Mouse (Mus musculus) forebrain, embryonic 10.5 days (tissue): Measurements from ENCODE around the gene Olfr613. TPM values are rescaled to one million over a fixed set of nuclear protein-coding genes. Genes with fewer than 3 reads are reported as not detected.
"Not testable (repeated sequence)": the region's sequence is repeated elsewhere in the genome, so short reads cannot be mapped to it uniquely, and the experiment has no call there.

Experiments
- DNase-seq: peaks from one replicate; pipeline ENCODE4 v3.0.0-alpha.2; 2017; ENCODE audit warnings: low spot score; ENCODE audit errors: extremely low spot score
- H3K27ac ChIP-seq: fragments of 300-500 bp; sonication (generic); 2 replicates; pipeline ENCODE4 v1.5.1; 2016; ENCODE audit warnings: mild to moderate bottlenecking
- H3K27me3 ChIP-seq: fragments of 300-500 bp; sonication (generic); 2 replicates; pipeline ENCODE4 v1.6.1; 2016; ENCODE audit warnings: mild to moderate bottlenecking; ENCODE audit not compliant: poor library complexity, severe bottlenecking
- H3K36me3 ChIP-seq: fragments of 300-500 bp; sonication (generic); replicated peaks from 2 replicates; pipeline ENCODE4 v1.6.1; 2016; ENCODE audit warnings: mild to moderate bottlenecking, moderate library complexity
- H3K4me1 ChIP-seq: fragments of 300-500 bp; sonication (generic); 2 replicates; pipeline ENCODE4 v1.6.1; 2016
- H3K4me3 ChIP-seq: fragments of 300-500 bp; sonication (generic); 2 replicates; pipeline ENCODE4 v1.5.1; 2016; ENCODE audit warnings: mild to moderate bottlenecking, moderate library complexity
- H3K9me3 ChIP-seq: fragments of 300-500 bp; sonication (generic); 2 replicates; pipeline ENCODE4 v1.6.1; 2016; ENCODE audit warnings: mild to moderate bottlenecking, moderate library complexity
- WGBS: fragments of 180-500 bp; shearing (Covaris S2); methylation state at CpG from one replicate; pipeline ENCODE4 v1.1.7; 2016; 5-methylcytosine and 5-hydroxymethylcytosine counted together
- microRNA-seq: library from miRNA; unstranded; fragments of <30 nt; microRNA quantifications from one replicate; pipeline ENCODE4, GENCODE M21; 2017
- polyA plus RNA-seq: library from polyadenylated mRNA; unstranded; fragments of >200 nt; fragmentation: Nextera tagmentation; extraction: Ambion mirVana; gene quantifications from 2 replicates; pipeline ENCODE4 v1.2.1, GENCODE M21; 2016

Gene Olfr613
- polyA plus RNA-seq: not detected in 2 replicates

DNA sequence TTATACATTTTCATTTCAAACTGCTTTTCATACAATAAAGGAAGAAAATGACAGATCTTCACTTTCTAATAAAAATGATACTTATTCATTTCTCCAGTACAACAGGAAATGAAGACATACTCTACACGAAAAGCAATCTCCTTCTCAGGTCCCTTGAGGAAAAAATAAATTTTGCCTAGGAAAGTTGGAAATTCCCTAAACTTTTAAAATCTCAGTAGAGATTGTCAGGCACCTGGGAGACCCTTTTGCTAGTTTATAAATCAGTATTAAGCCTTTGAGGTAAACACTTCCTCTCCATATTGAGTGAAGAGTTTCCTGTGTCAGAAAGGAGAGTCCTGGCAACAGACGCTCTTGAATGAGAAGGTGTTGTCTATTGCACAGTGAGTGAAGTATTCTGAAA, at the start of gene Olfr613:
Olfr613 (plus strand) TSS at position 301 of the 400 bp plus-strand sequence.
- H3K4me1 ChIP-seq: no peaks in the 10 kb centered on the region
- H3K4me3 ChIP-seq: no peak within 1 kb of the TSS
- H3K9me3 ChIP-seq: no peaks in the 10 kb centered on the region
- DNase-seq: no peak
- H3K27me3 ChIP-seq: no peaks in the 10 kb centered on the region
- H3K27ac ChIP-seq: no peak within 1 kb of the TSS
- 90% methylated on average over 2 of the region's 2 CpGs for WGBS
- no peaks in the 10 kb centered on the region for H3K36me3 ChIP-seq

DNA sequence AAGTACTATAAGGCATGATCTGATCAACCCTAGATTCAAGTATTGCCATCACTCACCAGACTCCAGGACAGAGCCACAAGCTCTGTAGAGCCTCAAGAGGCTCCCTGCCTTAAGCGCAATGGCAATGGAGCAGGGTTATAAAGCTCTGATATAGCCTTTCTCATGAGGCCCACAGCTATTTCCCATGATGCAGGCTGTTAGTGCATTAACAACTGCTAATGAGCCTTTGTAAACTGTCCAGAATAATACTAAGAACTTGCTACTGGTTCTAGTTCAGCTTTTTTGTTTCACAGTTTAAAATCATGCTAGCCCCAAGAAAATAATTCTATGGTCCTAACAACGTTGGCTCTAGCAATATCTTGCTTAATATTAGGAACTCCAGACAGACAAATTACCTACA, 35.9 kb upstream of the Olfr613 start, which contains the start of gene Olfr610:
Olfr610 (minus strand) TSS at position 101 of the 400 bp plus-strand sequence.
- no peak within 1 kb of the TSS for H3K27ac ChIP-seq
- H3K36me3 ChIP-seq: no peaks in the 10 kb centered on the region
- H3K27me3 ChIP-seq: no peaks in the 10 kb centered on the region
- no peak within 1 kb of the TSS for H3K4me3 ChIP-seq
- no peaks in the 10 kb centered on the region for H3K9me3 ChIP-seq
- WGBS: 89% methylated on average over 2 of the region's 2 CpGs
- H3K4me1 ChIP-seq: no peaks in the 10 kb centered on the region
- DNase-seq: no peak

- not testable (repeated sequence) for H3K4me1 ChIP-seq, H3K27me3 ChIP-seq, H3K36me3 ChIP-seq, H3K27ac ChIP-seq, H3K9me3 ChIP-seq, DNase-seq, H3K4me3 ChIP-seq
- WGBS: 78% methylated on average over 1 of the region's 1 CpGs
Observed at GRCm38 (mm10) chr7:103520746-103521145, 27.1 kb upstream of the Olfr613 start, which contains the start of gene Olfr611. Gene Olfr611, minus strand, starts transcription at chr7:103520846.

GRCm38 (mm10) chr7:103542617-103543016, 5.3 kb upstream of the Olfr613 start, which contains the start of gene Olfr612:
Gene Olfr612, minus strand, starts transcription at chr7:103542717.
- H3K27me3 ChIP-seq, H3K9me3 ChIP-seq, H3K4me1 ChIP-seq, DNase-seq, H3K4me3 ChIP-seq, H3K36me3 ChIP-seq, H3K27ac ChIP-seq: not testable (repeated sequence)
- 88% methylated on average over 2 of the region's 2 CpGs for WGBS

DNA sequence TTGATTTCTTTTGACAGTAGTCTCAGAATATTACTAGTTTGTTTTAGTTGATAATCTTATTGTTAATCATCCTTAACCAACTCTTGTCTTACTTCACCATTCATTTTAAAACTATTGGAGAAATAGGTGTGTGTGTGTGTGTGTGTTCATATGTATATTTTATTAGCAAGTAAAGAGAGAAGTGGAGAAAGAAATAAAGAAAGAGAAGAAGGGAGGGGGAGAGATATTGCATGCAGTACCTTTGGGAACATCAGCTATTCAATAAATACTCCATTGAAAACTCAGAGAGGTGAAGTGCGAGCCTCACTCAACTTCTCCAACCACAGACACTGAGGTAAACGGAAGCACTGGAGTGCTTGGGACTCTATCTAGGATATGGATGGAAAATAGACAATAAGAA, 7.9 kb downstream of the Olfr613 start, which contains the start of gene Olfr615:
Olfr615 (plus strand) TSS at position 301 of the 400 bp plus-strand sequence.
- 87% methylated on average over 2 of the region's 2 CpGs for WGBS
- H3K9me3 ChIP-seq: no peaks in the 10 kb centered on the region
- DNase-seq: no peak
- no peak within 1 kb of the TSS for H3K27ac ChIP-seq
- H3K4me1 ChIP-seq: no peaks in the 10 kb centered on the region
- H3K4me3 ChIP-seq: no peak within 1 kb of the TSS
- H3K27me3 ChIP-seq: no peaks in the 10 kb centered on the region
- no peaks in the 10 kb centered on the region for H3K36me3 ChIP-seq

DNA sequence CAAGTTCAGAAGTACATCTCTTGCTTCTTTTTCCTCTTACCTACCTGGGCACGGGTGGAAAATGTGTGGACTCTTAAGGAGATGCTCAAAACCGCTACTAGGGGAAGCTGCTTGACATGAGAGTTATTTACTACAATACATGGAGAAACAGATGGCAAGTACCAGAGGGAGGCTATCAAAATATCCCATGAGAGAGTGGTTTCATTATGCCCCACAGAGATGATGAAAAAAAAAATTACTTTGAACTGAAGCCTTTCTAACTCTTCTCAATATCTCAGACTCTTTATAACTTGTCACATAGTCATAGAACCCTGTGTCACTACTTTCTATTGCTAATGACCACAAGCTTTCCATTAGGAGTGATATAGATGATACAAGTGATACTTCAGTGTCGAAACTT, 21.2 kb downstream of the Olfr613 start, which contains the start of gene Olfr616:
Olfr616 (minus strand) TSS at position 101 of the 400 bp plus-strand sequence.
- Histone ChIP-seq H3K36me3 (no peaks in the 10 kb centered on the region), H3K4me3 (no peak within 1 kb of the TSS), H3K4me1 (no peaks in the 10 kb centered on the region), H3K27ac (no peak within 1 kb of the TSS), H3K27me3 (no peaks in the 10 kb centered on the region), H3K9me3 (no peaks in the 10 kb centered on the region)
- DNase-seq: no peak
- WGBS: 82% methylated on average over 3 of the region's 3 CpGs

GRCm38 (mm10) chr7:103572761-103573160, 24.9 kb downstream of the Olfr613 start, which contains the start of gene Olfr617:
Gene Olfr617, plus strand, starts transcription at chr7:103573061.
- 89% methylated on average over 1 of the region's 1 CpGs for WGBS
- no peak within 1 kb of the TSS for H3K27ac ChIP-seq
- no peaks in the 10 kb centered on the region for H3K4me1 ChIP-seq
- H3K9me3 ChIP-seq: no peaks in the 10 kb centered on the region
- H3K36me3 ChIP-seq: no peaks in the 10 kb centered on the region
- no peak for DNase-seq
- no peaks in the 10 kb centered on the region for H3K27me3 ChIP-seq
- H3K4me3 ChIP-seq: no peak within 1 kb of the TSS

DNA sequence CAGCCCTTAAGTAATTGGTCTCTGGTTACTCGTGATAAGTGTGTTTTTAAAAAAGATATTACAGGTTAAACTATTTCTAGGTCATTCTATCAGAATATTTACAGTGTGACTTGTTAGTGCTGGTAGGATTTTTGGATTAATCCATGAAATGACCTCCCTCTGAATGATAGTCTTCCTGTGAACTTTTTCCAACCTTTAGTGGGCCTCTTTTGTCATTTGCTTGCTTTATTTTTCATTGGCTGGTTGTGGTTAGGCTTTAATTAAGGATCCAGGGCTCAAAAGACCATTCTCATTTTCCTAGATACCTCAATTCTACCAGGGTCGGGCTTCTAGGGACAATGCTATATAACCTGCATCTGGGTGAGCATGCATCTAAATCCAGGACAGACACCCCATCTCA, 41.9 kb downstream of the Olfr613 start, which contains the start of gene Olfr618:
Olfr618 (plus strand) TSS at position 301 of the 400 bp plus-strand sequence.
- Histone ChIP-seq H3K9me3 (no peaks in the 10 kb centered on the region), H3K36me3 (no peaks in the 10 kb centered on the region), H3K4me3 (no peak within 1 kb of the TSS), H3K27me3 (no peaks in the 10 kb centered on the region), H3K4me1 (no peaks in the 10 kb centered on the region), H3K27ac (no peak within 1 kb of the TSS)
- no peak for DNase-seq
- WGBS: 82% methylated on average over 2 of the region's 2 CpGs

- Histone ChIP-seq H3K36me3 (no peaks in the 10 kb centered on the region), H3K27ac (no peak within 1 kb of the TSS), H3K9me3 (no peaks in the 10 kb centered on the region), H3K4me3 (no peak within 1 kb of the TSS), H3K4me1 (no peaks in the 10 kb centered on the region), H3K27me3 (no peaks in the 10 kb centered on the region)
- DNase-seq: no peak
Observed at GRCm38 (mm10) chr7:103600275-103600674, 52.4 kb downstream of the Olfr613 start, which contains the start of gene Olfr619. Gene Olfr619, plus strand, starts transcription at chr7:103600575.

Small RNAs within 50 kb of the gene (microRNA-seq; reads per million reads assigned to microRNA genes)
- gene Gm26506: not detected

Other genes with a start within 250 kb of the Olfr613 start
- not detected in 2 replicates for gene Olfr596, start 242.4 kb upstream of the Olfr613 start, polyA plus RNA-seq
- gene Olfr597, start 231.8 kb upstream of the Olfr613 start, polyA plus RNA-seq: not detected in 2 replicates
- not detected in 2 replicates for gene Olfr598, start 224.5 kb upstream of the Olfr613 start, polyA plus RNA-seq
- gene Olfr599, start 212.2 kb upstream of the Olfr613 start, polyA plus RNA-seq: not detected in 2 replicates
- not detected in 2 replicates for gene Olfr600, start 198.4 kb upstream of the Olfr613 start, polyA plus RNA-seq
- not detected in 2 replicates for gene Olfr601, start 185.4 kb upstream of the Olfr613 start, polyA plus RNA-seq
- gene Olfr603, start 161.9 kb upstream of the Olfr613 start, polyA plus RNA-seq: not detected in 2 replicates
- not detected in 2 replicates for gene Usp17lc, start 133.0 kb upstream of the Olfr613 start, polyA plus RNA-seq
- not detected in 2 replicates for gene Olfr605, start 102.6 kb upstream of the Olfr613 start, polyA plus RNA-seq
- gene Olfr606, start 99.0 kb upstream of the Olfr613 start, polyA plus RNA-seq: not detected in 2 replicates
- not detected in 2 replicates for gene Olfr607, start 83.9 kb upstream of the Olfr613 start, polyA plus RNA-seq
- not detected in 2 replicates for gene Olfr608, start 78.2 kb upstream of the Olfr613 start, polyA plus RNA-seq
- not detected in 2 replicates for gene Olfr609, start 50.0 kb upstream of the Olfr613 start, polyA plus RNA-seq
- not detected in 2 replicates for gene Olfr610, start 36.0 kb upstream of the Olfr613 start, polyA plus RNA-seq
- gene Olfr611, start 27.2 kb upstream of the Olfr613 start, polyA plus RNA-seq: not detected in 2 replicates
- gene Olfr612, start 5.4 kb upstream of the Olfr613 start, polyA plus RNA-seq: not detected in 2 replicates
- not detected in 2 replicates for gene Olfr615, start 8.0 kb downstream of the Olfr613 start, polyA plus RNA-seq
- gene Olfr616, start 21.1 kb downstream of the Olfr613 start, polyA plus RNA-seq: not detected in 2 replicates
- gene Olfr617, start 25.0 kb downstream of the Olfr613 start, polyA plus RNA-seq: not detected in 2 replicates
- gene Olfr618, start 42.0 kb downstream of the Olfr613 start, polyA plus RNA-seq: not detected in 2 replicates
- gene Olfr619, start 52.5 kb downstream of the Olfr613 start, polyA plus RNA-seq: not detected in 2 replicates
- not detected in 2 replicates for gene Olfr620, start 64.5 kb downstream of the Olfr613 start, polyA plus RNA-seq
- not detected in 2 replicates for gene Olfr622, start 94.6 kb downstream of the Olfr613 start, polyA plus RNA-seq
- not detected in 2 replicates for gene Olfr623, start 115.6 kb downstream of the Olfr613 start, polyA plus RNA-seq
- 0.04 TPM in 2 replicates for gene Olfr624, start 123.1 kb downstream of the Olfr613 start, polyA plus RNA-seq
- not detected in 2 replicates for gene Olfr625-ps1, start 134.6 kb downstream of the Olfr613 start, polyA plus RNA-seq
- not detected in 2 replicates for gene Olfr243, start 166.6 kb downstream of the Olfr613 start, polyA plus RNA-seq
- gene Olfr628, start 182.3 kb downstream of the Olfr613 start, polyA plus RNA-seq: not detected in 2 replicates
- not detected in 2 replicates for gene Olfr629, start 196.9 kb downstream of the Olfr613 start, polyA plus RNA-seq
- gene Olfr630, start 209.3 kb downstream of the Olfr613 start, polyA plus RNA-seq: not detected in 2 replicates
- gene Olfr69, start 223.5 kb downstream of the Olfr613 start, polyA plus RNA-seq: not detected in 2 replicates
- not detected in 2 replicates for gene Olfr68, start 231.6 kb downstream of the Olfr613 start, polyA plus RNA-seq
- not detected in 2 replicates for gene Olfr67, start 243.7 kb downstream of the Olfr613 start, polyA plus RNA-seq